Comparison of ENCODE assay signal across 27 mouse cellular contexts in genomic region chr3:84211340-84211875, GRCm38 (mm10). TPM values are rescaled to one million over a fixed set of nuclear protein-coding genes. Genes with fewer than 3 reads are reported as not detected.
A peak's percentile ranks its signal among the peaks of the same experiment; 100 is the strongest.
DNase-seq lines count a peak whose midpoint lies in the region; ATAC-seq and TF ChIP-seq lines count a peak whose summit lies in the region.
"Had no signal": no experiment of that assay in that cellular context is flagged by ENCODE, and none has a peak within 500 bp of the region (broad histone marks: within the 10 kb centered on the region; RNA-seq: fewer than 3 reads in every experiment).

No protein-coding gene starts in this region.

- H3K27ac ChIP-seq in hindbrain, embryonic 14.5 days: no peak overlapping the region
- no peak overlapping the region for H3K27ac ChIP-seq in hindbrain, embryonic 13.5 days
- H3K27ac ChIP-seq in midbrain, embryonic 12.5 days (replicated peaks): 0 out of 2 replicates have a peak overlapping the region, but pooled peaks have one; percentile 0
- no peak overlapping the region for H3K27ac ChIP-seq in midbrain, embryonic 10.5 days (replicated peaks)
- H3K27ac ChIP-seq in small intestine, adult 2 months (ENCODE audit: insufficient read depth, low read depth, low read length): peak overlapping the region; percentile 54
- H3K27ac ChIP-seq: embryonic facial prominence, embryonic 13.5 days; forebrain, embryonic 12.5 days; forebrain, embryonic 15.5 days; heart, adult 2 months; heart, embryonic 10.5 days; heart, embryonic 13.5 days had no signal

- no peak overlapping the region for H3K4me2 ChIP-seq in hindbrain, embryonic 14.5 days (replicated peaks)
- H3K4me2 ChIP-seq in hindbrain, embryonic 13.5 days: no peak overlapping the region
- no peak overlapping the region for H3K4me2 ChIP-seq in midbrain, embryonic 12.5 days (replicated peaks)
- H3K4me2 ChIP-seq: embryonic facial prominence, embryonic 13.5 days; forebrain, embryonic 12.5 days; forebrain, embryonic 15.5 days; heart, embryonic 13.5 days had no signal

- no peaks in the 10 kb centered on the region for H3K27me3 ChIP-seq in hindbrain, embryonic 14.5 days (ENCODE audit: control insufficient read depth, insufficient read depth, low read length)
- no peaks in the 10 kb centered on the region for H3K27me3 ChIP-seq in hindbrain, embryonic 13.5 days
- no peaks in the 10 kb centered on the region for H3K27me3 ChIP-seq in midbrain, embryonic 12.5 days
- H3K27me3 ChIP-seq in midbrain, embryonic 10.5 days (ENCODE audit: low read depth, poor library complexity, severe bottlenecking): no peaks in the 10 kb centered on the region
- H3K27me3 ChIP-seq in small intestine, adult 2 months (ENCODE audit: control insufficient read depth, insufficient read depth, low read length): no peaks in the 10 kb centered on the region
- H3K27me3 ChIP-seq: embryonic facial prominence, embryonic 13.5 days; forebrain, embryonic 12.5 days; forebrain, embryonic 15.5 days had no signal

- ATAC-seq in hindbrain, embryonic 14.5 days (ENCODE audit: low FRiP score): no peak
- ATAC-seq in hindbrain, embryonic 13.5 days (ENCODE audit: low FRiP score): no peak
- no peak for ATAC-seq in midbrain, embryonic 12.5 days (ENCODE audit: low FRiP score, low read depth)
- ATAC-seq: activated CD4-positive, CD25-positive, alpha-beta regulatory T cell, adult 4 months; forebrain, embryonic 15.5 days; hindbrain, embryonic 16.5 days had no signal

- 92% methylated on average over 7 of the region's 7 CpGs for WGBS in hindbrain, embryonic 14.5 days
- WGBS in hindbrain, embryonic 13.5 days: 87% methylated on average over 7 of the region's 7 CpGs
- 89% methylated on average over 7 of the region's 7 CpGs for WGBS in midbrain, embryonic 12.5 days
- WGBS in midbrain, embryonic 10.5 days: 90% methylated on average over 7 of the region's 7 CpGs
- WGBS in small intestine, adult 2 months: 35% methylated on average over 7 of the region's 7 CpGs

- no peak for TF ChIP-seq POLR2A in small intestine, adult 2 months (IDR thresholded peaks at IDR 0.05; ENCODE audit: low read depth, low read length)

- H3K36me3 ChIP-seq in hindbrain, embryonic 14.5 days (replicated peaks; ENCODE audit: control insufficient read depth, insufficient read depth): peaks cover 37% of the 10 kb centered on the region
- peaks cover 36% of the 10 kb centered on the region for H3K36me3 ChIP-seq in hindbrain, embryonic 13.5 days
- H3K36me3 ChIP-seq in midbrain, embryonic 12.5 days: peaks cover 35% of the 10 kb centered on the region
- peaks cover 39% of the 10 kb centered on the region for H3K36me3 ChIP-seq in midbrain, embryonic 10.5 days
- H3K36me3 ChIP-seq in small intestine, adult 2 months (ENCODE audit: control insufficient read depth, insufficient read depth, low read length): peaks cover 24% of the 10 kb centered on the region
- H3K36me3 ChIP-seq: heart, embryonic 10.5 days; heart, embryonic 13.5 days had no signal

- H3K4me3 ChIP-seq in hindbrain, embryonic 14.5 days (replicated peaks; ENCODE audit: low read length): no peak overlapping the region
- no peak overlapping the region for H3K4me3 ChIP-seq in hindbrain, embryonic 13.5 days
- no peak overlapping the region for H3K4me3 ChIP-seq in midbrain, embryonic 12.5 days
- H3K4me3 ChIP-seq in midbrain, embryonic 10.5 days: no peak overlapping the region
- H3K4me3 ChIP-seq in small intestine, adult 2 months (ENCODE audit: low read depth, low read length): no peak overlapping the region
- H3K4me3 ChIP-seq: embryonic facial prominence, embryonic 13.5 days; erythroblast, embryonic 14.5 days; forebrain, embryonic 12.5 days; forebrain, embryonic 15.5 days; heart, adult 2 months; heart, embryonic 10.5 days; heart, embryonic 13.5 days had no signal

- peaks cover 39% of the 10 kb centered on the region for H3K4me1 ChIP-seq in hindbrain, embryonic 14.5 days (replicated peaks; ENCODE audit: control insufficient read depth, insufficient read depth, low read length)
- peaks cover 60% of the 10 kb centered on the region for H3K4me1 ChIP-seq in hindbrain, embryonic 13.5 days (replicated peaks)
- peaks cover 26% of the 10 kb centered on the region for H3K4me1 ChIP-seq in midbrain, embryonic 12.5 days
- H3K4me1 ChIP-seq in midbrain, embryonic 10.5 days: peaks cover 34% of the 10 kb centered on the region
- H3K4me1 ChIP-seq in small intestine, adult 2 months (ENCODE audit: control insufficient read depth, insufficient read depth, insufficient read length, low read length): peaks cover 15% of the 10 kb centered on the region; the same call in 1 of the 2 replicates
- H3K4me1 ChIP-seq: heart, embryonic 10.5 days; heart, embryonic 13.5 days had no signal

- H3K9ac ChIP-seq in hindbrain, embryonic 14.5 days: 0 out of 2 replicates have a peak overlapping the region, but pooled peaks have one; percentile 11
- H3K9ac ChIP-seq in hindbrain, embryonic 13.5 days: no peak overlapping the region
- H3K9ac ChIP-seq in midbrain, embryonic 12.5 days (replicated peaks): no peak overlapping the region
- H3K9ac ChIP-seq: embryonic facial prominence, embryonic 13.5 days; forebrain, embryonic 12.5 days; heart, embryonic 13.5 days had no signal

- no peaks in the 10 kb centered on the region for H3K9me3 ChIP-seq in hindbrain, embryonic 14.5 days (ENCODE audit: control insufficient read depth, low read length)
- H3K9me3 ChIP-seq in hindbrain, embryonic 13.5 days: no peaks in the 10 kb centered on the region
- no peaks in the 10 kb centered on the region for H3K9me3 ChIP-seq in midbrain, embryonic 12.5 days
- no peaks in the 10 kb centered on the region for H3K9me3 ChIP-seq in midbrain, embryonic 10.5 days (replicated peaks)
- H3K9me3 ChIP-seq: embryonic facial prominence, embryonic 13.5 days; forebrain, embryonic 12.5 days; forebrain, embryonic 15.5 days; heart, embryonic 10.5 days; heart, embryonic 13.5 days had no signal

- DNase-seq in hindbrain, embryonic 14.5 days (ENCODE audit: low spot score): no peak
- DNase-seq in midbrain, embryonic 10.5 days (ENCODE audit: low spot score): no peak
- peak; percentile 15 for DNase-seq in testis, postnatal 10 days (ENCODE audit: low spot score)
- DNase-seq in testis, postnatal 14 days (ENCODE audit: low spot score): no peak
- no peak for DNase-seq in c-Kit-positive CD71-positive TER-119-positive erythroid progenitor cells, embryonic 14.5 days (ENCODE audit: low spot score)
- DNase-seq: adrenal gland, postnatal 10 days; adrenal gland, postnatal 36 days; cerebellum, adult 11 months; cerebellum, adult 2 months; cerebellum, adult 9-11 months; cerebellum, postnatal 25 days; gastrocnemius, postnatal 10 days; gastrocnemius, postnatal 36 days; heart, adult 2 months; heart, postnatal 14 days; heart, postnatal 4 days had no signal

- TF ChIP-seq CTCF in small intestine, adult 2 months (IDR thresholded peaks at IDR 0.05; ENCODE audit: extremely low read depth, insufficient read length, insufficient replicate concordance, low read depth, low read length): no peak

RNA-seq across cellular contexts. Expression of gene Gm6525, which starts 37.5 kb away (rescaled TPM):
- 0.74 and 2.7 TPM in 2 replicates for polyA plus RNA-seq in hindbrain, embryonic 14.5 days (2014; fragmentation: Nextera tagmentation; extraction: Ambion mirVana)
- polyA plus RNA-seq in hindbrain, embryonic 13.5 days (2015; fragmentation: Nextera tagmentation; extraction: Ambion mirVana): 2.9 and 3.3 TPM in 2 replicates
- 3.3 and 3.7 TPM in 2 replicates for polyA plus RNA-seq in midbrain, embryonic 12.5 days (2016; fragmentation: Nextera tagmentation; extraction: Ambion mirVana)
- 1.8 and 2.8 TPM in 2 replicates for polyA plus RNA-seq in midbrain, embryonic 10.5 days (2016; fragmentation: Nextera tagmentation; extraction: Ambion mirVana)
- not detected in 2 replicates for polyA plus RNA-seq in small intestine, adult 2 months (2012; rRNA removed)
- polyA plus RNA-seq: activated CD4-positive, CD25-positive, alpha-beta regulatory T cell, adult 4 months; cerebellum, adult 2 months; erythroblast, embryonic 14.5 days; heart, adult 2 months had no signal

RNA-seq across cellular contexts. Expression of gene Mnd1, which starts 55.8 kb away (rescaled TPM):
- polyA plus RNA-seq in hindbrain, embryonic 14.5 days (2014; fragmentation: Nextera tagmentation; extraction: Ambion mirVana): 1.7 and 1.9 TPM in 2 replicates
- 2.6 and 2.8 TPM in 2 replicates for polyA plus RNA-seq in hindbrain, embryonic 13.5 days (2015; fragmentation: Nextera tagmentation; extraction: Ambion mirVana)
- polyA plus RNA-seq in midbrain, embryonic 12.5 days (2016; fragmentation: Nextera tagmentation; extraction: Ambion mirVana): 5.7 and 7.2 TPM in 2 replicates
- 10.3 and 12.3 TPM in 2 replicates for polyA plus RNA-seq in midbrain, embryonic 10.5 days (2016; fragmentation: Nextera tagmentation; extraction: Ambion mirVana)
- not detected in 2 replicates for polyA plus RNA-seq in small intestine, adult 2 months (2012; rRNA removed)

Comparison
In these comparisons a context has a peak if more than half of its experiments do, and no peak if none do; other contexts are left out.
1. H3K27ac ChIP-seq: peak in midbrain, embryonic 12.5 days (single experiment) and small intestine, adult 2 months (single experiment); none in hindbrain, embryonic 14.5 days (single experiment), hindbrain, embryonic 13.5 days (single experiment) and midbrain, embryonic 10.5 days (single experiment).